Mouse (Mus musculus) cerebral cortex, adult 2 months (tissue): ENCODE results near the gene Nfyc.

ENCODE experiments used
- WGBS: fragments of 180-500 bp; shearing (Covaris S2); methylation state at CpG from one replicate; pipeline ENCODE4 v1.1.7; 2018; 5-methylcytosine and 5-hydroxymethylcytosine counted together

Nfyc gene

GRCm38 (mm10) chr4:120749601-120750000 is 81.8 kb downstream of the Nfyc start:
- WGBS = 88% methylated on average over 2 of the region's 2 CpGs

- 15% methylated on average over 42 of the region's 42 CpGs for WGBS
These were observed 83.2 kb downstream of the Nfyc start, which contains the start of gene Kcnq4 for GRCm38 (mm10) chr4:120747941-120748866. Gene Kcnq4 (minus strand): TSS chr4:120748612.

GRCm38 (mm10) chr4:120747243-120747792 is 84.1 kb downstream of the Nfyc start:
- under 1% methylated on average over 68 of the region's 75 CpGs for WGBS

- 8% methylated on average over 48 of the region's 53 CpGs for WGBS
These were observed 84.7 kb downstream of the Nfyc start for GRCm38 (mm10) chr4:120746552-120747150.

GRCm38 (mm10) chr4:120745731-120746551 is 85.4 kb downstream of the Nfyc start:
- 58% methylated on average over 10 of the region's 10 CpGs for WGBS

- 89% methylated on average over 3 of the region's 3 CpGs for WGBS
These were observed 87.7 kb downstream of the Nfyc start for GRCm38 (mm10) chr4:120743636-120744035.

GRCm38 (mm10) chr4:120741303-120741702 is 90.1 kb downstream of the Nfyc start:
- WGBS = 66% methylated on average over 6 of the region's 6 CpGs

- 77% methylated on average over 5 of the region's 5 CpGs for WGBS
These were observed 97.3 kb downstream of the Nfyc start for GRCm38 (mm10) chr4:120734012-120734622.

- 87% methylated on average over 6 of the region's 6 CpGs for WGBS
These were observed 98.6 kb downstream of the Nfyc start for GRCm38 (mm10) chr4:120732737-120733136.

GRCm38 (mm10) chr4:120731030-120731644 is 100.2 kb downstream of the Nfyc start:
- 3% methylated on average over 40 of the region's 40 CpGs for WGBS

GRCm38 (mm10) chr4:120730574-120730973 is 100.8 kb downstream of the Nfyc start:
- WGBS = 54% methylated on average over 6 of the region's 6 CpGs

GRCm38 (mm10) chr4:120730146-120730545 is 101.2 kb downstream of the Nfyc start:
- WGBS = 66% methylated on average over 6 of the region's 6 CpGs

- WGBS = 83% methylated on average over 6 of the region's 6 CpGs
These were observed 101.9 kb downstream of the Nfyc start for GRCm38 (mm10) chr4:120729441-120729840.

- WGBS = 81% methylated on average over 11 of the region's 11 CpGs
These were observed 103.5 kb downstream of the Nfyc start for GRCm38 (mm10) chr4:120727842-120728241.

- WGBS = 60% methylated on average over 4 of the region's 4 CpGs
These were observed 105.2 kb downstream of the Nfyc start for GRCm38 (mm10) chr4:120726174-120726573.

GRCm38 (mm10) chr4:120725516-120726090 is 105.8 kb downstream of the Nfyc start:
- 60% methylated on average over 5 of the region's 5 CpGs for WGBS

GRCm38 (mm10) chr4:120721574-120721973 is 109.8 kb downstream of the Nfyc start:
- WGBS = 84% methylated on average over 2 of the region's 2 CpGs

- WGBS = 80% methylated on average over 5 of the region's 5 CpGs
These were observed 112.2 kb downstream of the Nfyc start for GRCm38 (mm10) chr4:120719152-120719551.

- 36% methylated on average over 8 of the region's 8 CpGs for WGBS
These were observed 113.8 kb downstream of the Nfyc start for GRCm38 (mm10) chr4:120717591-120717990.

GRCm38 (mm10) chr4:120716765-120717164 is 114.6 kb downstream of the Nfyc start:
- 48% methylated on average over 12 of the region's 12 CpGs for WGBS
